Mouse (Mus musculus) spleen, adult 2 months (tissue): ENCODE measurements at regions not wholly inside any gene's neighbourhood (a gene's known extent, or its start where the extent isn't known, plus 50 kb on each side); places are given as distances from the start of the nearest gene placed in this dataset.

Experiments
- CTCF ChIP-seq: fragments of 200-500 bp; IDR thresholded peaks from 2 replicates; pipeline ENCODE4 v1.5.1; 2011; ENCODE audit warnings: mild to moderate bottlenecking, inconsistent platforms; ENCODE audit not compliant: insufficient read depth, insufficient read length, insufficient replicate concordance; ENCODE audit errors: extremely low read depth
- POLR2A ChIP-seq: fragments of 200-500 bp; IDR thresholded peaks from 2 replicates; pipeline ENCODE4 v1.6.1; 2011; ENCODE audit warnings: low read depth, low read length, inconsistent platforms

DNA sequence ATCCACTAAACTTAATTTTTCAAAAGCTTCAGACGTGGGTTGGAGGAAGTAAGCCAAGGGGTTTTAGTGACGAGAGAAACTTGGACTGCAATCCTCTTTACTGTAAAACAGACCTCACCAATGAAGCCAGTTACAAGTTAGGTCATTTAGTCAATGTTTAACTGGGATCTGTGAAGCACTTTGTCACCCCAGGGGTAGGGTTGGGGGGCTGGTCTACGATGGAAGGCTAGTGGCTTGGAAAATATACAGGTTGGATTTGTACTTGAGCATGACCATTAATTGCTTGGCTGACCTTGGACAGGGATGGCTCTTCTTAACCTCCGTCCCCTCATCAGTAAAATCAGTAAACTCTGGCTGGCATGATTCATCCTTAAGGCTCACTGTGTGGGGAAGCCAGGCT lies 142.2 kb downstream of the Pax1 start:
- TF ChIP-seq CTCF (no peak), POLR2A (no peak)
